Mouse (Mus musculus) lung, adult 2 months (tissue): ENCODE results near the gene Wdr86.

Source experiments
- CTCF ChIP-seq: fragments of 200-500 bp; IDR thresholded peaks from 2 replicates; pipeline ENCODE4 v1.5.1; 2011; ENCODE audit warnings: mild to moderate bottlenecking, low read length, control low read depth; ENCODE audit not compliant: insufficient read depth
- POLR2A ChIP-seq: fragments of 200-500 bp; IDR thresholded peaks from 2 replicates; pipeline ENCODE4 v1.6.1; 2011; ENCODE audit warnings: low read depth, mild to moderate bottlenecking, control low read depth, low read length, borderline replicate concordance; ENCODE audit errors: extremely low read depth

DNA sequence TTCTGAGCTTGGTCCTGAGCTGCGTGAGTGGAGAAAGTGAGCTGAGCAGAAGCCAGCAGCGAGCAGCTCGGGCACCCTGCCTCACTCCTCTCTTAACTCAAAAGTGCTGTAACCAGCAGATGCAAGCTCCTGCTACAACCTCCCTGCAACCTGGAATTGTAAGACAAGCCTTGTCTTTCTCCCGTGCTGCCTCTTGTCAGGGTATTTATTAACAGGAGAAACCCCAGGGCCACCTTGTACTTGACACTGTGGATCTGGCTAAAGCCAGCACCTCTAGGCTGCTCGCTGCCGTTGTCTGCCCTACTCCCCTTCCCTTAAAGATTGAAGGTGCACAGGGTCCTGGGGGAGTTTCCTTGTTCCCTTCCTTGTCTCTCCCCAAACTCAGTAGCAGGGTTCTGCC, 16.5 kb downstream of the Wdr86 start:
- TF ChIP-seq CTCF (no peak), POLR2A (no peak)
